Mouse (Mus musculus) intestine, embryonic 16.5 days (tissue): ENCODE results near the gene Sars2. TPM values are rescaled to one million over a fixed set of nuclear protein-coding genes. Genes with fewer than 3 reads are reported as not detected.

Experiments used
- ATAC-seq: fragments of 200-750 bp; cut with Nextera tagmentation; 2 replicates; pipeline ENCODE4 v1.8.0; 2017; ENCODE audit warnings: moderate TSS enrichment, moderate library complexity
- H3K27ac ChIP-seq: fragments of 300-500 bp; sonication (generic); 2 replicates; pipeline ENCODE4 v1.5.1; 2014; ENCODE audit warnings: mild to moderate bottlenecking, low read length
- H3K27me3 ChIP-seq: fragments of 300-500 bp; sonication (generic); replicated peaks from 2 replicates; pipeline ENCODE4 v1.6.1; 2014; ENCODE audit warnings: low read length, control low read depth, mixed read lengths; ENCODE audit not compliant: control insufficient read depth, insufficient read depth
- H3K36me3 ChIP-seq: fragments of 300-500 bp; sonication (generic); 2 replicates; pipeline ENCODE4 v1.6.1; 2014; ENCODE audit warnings: low read length, control low read depth; ENCODE audit not compliant: control insufficient read depth, insufficient read depth
- H3K4me1 ChIP-seq: fragments of 300-500 bp; sonication (generic); 2 replicates; pipeline ENCODE4 v1.6.1; 2014; ENCODE audit warnings: low read length, control low read depth, mixed read lengths; ENCODE audit not compliant: control insufficient read depth, insufficient read depth
- H3K4me2 ChIP-seq: fragments of 300-500 bp; sonication (generic); 2 replicates; pipeline ENCODE4 v1.6.1; 2014; ENCODE audit warnings: low read depth, low read length, control low read depth
- H3K4me3 ChIP-seq: fragments of 300-500 bp; sonication (generic); 2 replicates; pipeline ENCODE4 v1.5.1; 2014; ENCODE audit warnings: mild to moderate bottlenecking, low read length
- H3K9ac ChIP-seq: fragments of 300-500 bp; sonication (generic); 2 replicates; pipeline ENCODE4 v1.6.1; 2014; ENCODE audit warnings: low read depth, low read length
- H3K9me3 ChIP-seq: fragments of 300-500 bp; sonication (generic); 2 replicates; pipeline ENCODE4 v1.6.1; 2016; ENCODE audit warnings: low read length, control low read depth; ENCODE audit not compliant: control insufficient read depth
- WGBS: fragments of 180-500 bp; shearing (Covaris S2); extraction: QIAGEN DNeasy Blood & Tissue Kit; methylation state at CpG from one replicate; pipeline ENCODE4 v1.1.7; 2014; 5-methylcytosine and 5-hydroxymethylcytosine counted together
- polyA plus RNA-seq: library from polyadenylated mRNA; unstranded; fragments of >200 nt; fragmentation: Nextera tagmentation; extraction: Ambion mirVana; gene quantifications from 2 replicates; pipeline ENCODE4 v1.2.1, GENCODE M21; 2015

Sars2 gene
- polyA plus RNA-seq, 1 experiment from 2014 or later = 28.0 TPM

DNA sequence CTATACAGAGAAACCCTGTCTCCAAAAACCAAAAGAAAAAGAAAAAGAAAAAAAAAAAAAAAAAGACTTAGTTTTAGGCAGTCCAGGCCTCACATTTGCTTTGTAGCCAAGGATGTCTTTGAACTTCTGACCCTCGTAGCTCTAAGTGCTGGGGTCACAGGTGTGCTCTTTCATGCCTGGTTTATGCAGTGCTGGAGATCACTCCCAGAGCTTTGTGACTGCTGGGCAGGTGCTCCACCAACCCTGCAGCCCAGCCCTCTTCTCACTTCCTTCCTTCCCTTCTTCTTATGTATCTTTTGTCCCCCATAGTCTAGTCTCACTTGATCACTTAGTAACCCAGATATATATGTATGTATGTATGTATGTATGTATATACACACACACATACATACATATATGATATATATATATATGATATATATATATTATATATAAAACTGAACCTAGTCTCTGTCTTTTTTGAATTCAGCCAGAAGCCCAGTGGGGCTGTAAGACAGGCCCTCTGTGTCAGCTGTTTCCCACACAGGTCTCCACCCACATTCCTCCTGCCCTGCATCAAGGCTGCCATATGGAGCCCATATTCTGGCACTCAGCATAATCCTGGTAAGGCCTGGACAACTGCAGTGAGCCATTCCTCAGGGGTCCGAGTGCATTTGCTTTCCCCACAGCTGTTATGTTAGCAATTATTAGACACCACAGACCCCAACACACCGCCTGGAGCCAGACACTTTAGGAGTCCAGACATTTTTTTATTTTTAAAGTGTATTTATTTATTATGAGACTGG is 20.8 kb upstream of the Sars2 start:
- Histone ChIP-seq H3K36me3 (no peaks in the 10 kb centered on the region), H3K4me2 (no peak overlapping the region), H3K27me3 (no peaks in the 10 kb centered on the region), H3K4me3 (no peak overlapping the region), H3K4me1 (peaks cover 4% of the 10 kb centered on the region; the same call in 1 of the 2 replicates), H3K9me3 (0 out of 2 replicates have a peak, but pooled peaks cover 2% of the 10 kb centered on the region), H3K27ac (no peak overlapping the region), H3K9ac (no peak overlapping the region)
- ATAC-seq = no peak
- 66% methylated on average over 3 of the region's 3 CpGs for whole genome bisulfite sequencing

DNA sequence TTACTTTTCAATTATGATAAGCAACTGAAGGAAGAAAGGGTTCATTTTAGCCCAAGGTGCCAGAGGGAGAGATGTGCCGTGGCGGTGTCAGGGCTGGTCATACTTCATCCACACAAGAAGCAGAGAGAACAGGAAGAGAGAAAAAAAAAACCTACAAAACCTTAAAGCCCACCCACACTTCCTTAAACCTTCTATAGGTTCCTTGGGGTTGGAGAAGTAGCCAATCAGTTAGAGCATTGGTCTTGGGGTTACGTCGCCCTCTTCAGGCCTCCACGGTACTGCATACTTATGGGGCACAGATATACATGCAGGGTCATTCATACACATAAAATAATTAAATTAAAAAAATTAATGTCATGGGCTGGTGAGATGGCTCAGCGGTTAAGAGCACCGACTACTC is 19.7 kb upstream of the Sars2 start:
- 91% methylated on average over 7 of the region's 7 CpGs for WGBS
- Histone ChIP-seq H3K4me2 (no peak overlapping the region), H3K9me3 (0 out of 2 replicates have a peak, but pooled peaks cover 2% of the 10 kb centered on the region), H3K27me3 (no peaks in the 10 kb centered on the region), H3K4me1 (peaks cover 4% of the 10 kb centered on the region; the same call in 1 of the 2 replicates), H3K36me3 (no peaks in the 10 kb centered on the region), H3K27ac (no peak overlapping the region), H3K4me3 (no peak overlapping the region), H3K9ac (no peak overlapping the region)
- no peak for ATAC-seq

DNA sequence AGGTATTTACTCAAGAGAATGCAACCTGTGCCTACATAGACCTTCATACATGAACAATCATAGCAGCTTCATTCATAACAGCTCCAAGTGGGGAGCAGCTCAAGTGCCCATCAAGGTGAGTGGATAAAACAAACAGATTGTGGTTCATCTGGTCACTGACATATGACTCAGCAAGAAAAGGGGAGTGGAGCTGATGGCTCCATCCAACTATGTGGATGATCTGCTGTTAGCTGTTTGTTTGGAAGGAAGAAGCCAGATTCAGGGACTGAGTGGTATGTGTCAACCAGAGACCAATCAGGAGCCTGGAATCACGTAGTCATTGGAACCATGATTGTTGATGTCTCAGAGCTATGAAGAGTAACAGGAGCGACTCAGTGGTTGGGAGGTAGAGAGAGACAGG is 17.2 kb upstream of the Sars2 start:
- H3K4me1 ChIP-seq = no peaks in the 10 kb centered on the region
- H3K4me2 ChIP-seq = no peak overlapping the region
- no peak for ATAC-seq
- 0 out of 2 replicates have a peak, but pooled peaks cover 2% of the 10 kb centered on the region for H3K9me3 ChIP-seq
- no peaks in the 10 kb centered on the region for H3K27me3 ChIP-seq
- H3K9ac ChIP-seq = no peak overlapping the region
- no peak overlapping the region for H3K4me3 ChIP-seq
- no peak overlapping the region for H3K27ac ChIP-seq
- H3K36me3 ChIP-seq = no peaks in the 10 kb centered on the region
- 95% methylated on average over 2 of the region's 2 CpGs for WGBS

DNA sequence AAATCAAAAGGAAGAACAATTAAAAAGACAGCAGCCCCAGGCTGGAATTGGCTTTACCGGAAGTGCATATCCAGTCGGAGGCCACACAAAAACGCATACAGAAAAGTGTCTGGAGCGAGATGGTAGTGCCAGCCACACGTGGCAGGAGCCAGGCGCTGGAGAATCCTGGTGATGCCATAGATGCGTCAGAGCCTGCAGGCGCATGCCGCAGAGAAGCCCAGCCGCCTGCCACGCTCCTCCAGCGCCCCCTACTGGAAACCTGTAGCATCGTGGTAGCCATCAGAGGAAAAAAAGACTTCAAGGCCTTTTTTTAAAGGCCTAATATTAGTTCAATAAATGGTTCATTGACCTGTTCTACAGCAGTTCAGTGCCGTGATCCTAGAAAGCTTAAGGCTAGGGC is 15.2 kb upstream of the Sars2 start:
- H3K4me2 ChIP-seq = peak overlapping the region; percentile 10; the same call in 1 of the 2 replicates
- no peak overlapping the region for H3K4me3 ChIP-seq
- no peak overlapping the region for H3K9ac ChIP-seq
- H3K27ac ChIP-seq = no peak overlapping the region
- no peaks in the 10 kb centered on the region for H3K27me3 ChIP-seq
- no peaks in the 10 kb centered on the region for H3K36me3 ChIP-seq
- ATAC-seq = peak; percentile 59; the same call in 1 of the 2 replicates
- WGBS = 7% methylated on average over 14 of the region's 14 CpGs
- 0 out of 2 replicates have a peak, but pooled peaks cover 2% of the 10 kb centered on the region for H3K9me3 ChIP-seq
- H3K4me1 ChIP-seq = no peaks in the 10 kb centered on the region

DNA sequence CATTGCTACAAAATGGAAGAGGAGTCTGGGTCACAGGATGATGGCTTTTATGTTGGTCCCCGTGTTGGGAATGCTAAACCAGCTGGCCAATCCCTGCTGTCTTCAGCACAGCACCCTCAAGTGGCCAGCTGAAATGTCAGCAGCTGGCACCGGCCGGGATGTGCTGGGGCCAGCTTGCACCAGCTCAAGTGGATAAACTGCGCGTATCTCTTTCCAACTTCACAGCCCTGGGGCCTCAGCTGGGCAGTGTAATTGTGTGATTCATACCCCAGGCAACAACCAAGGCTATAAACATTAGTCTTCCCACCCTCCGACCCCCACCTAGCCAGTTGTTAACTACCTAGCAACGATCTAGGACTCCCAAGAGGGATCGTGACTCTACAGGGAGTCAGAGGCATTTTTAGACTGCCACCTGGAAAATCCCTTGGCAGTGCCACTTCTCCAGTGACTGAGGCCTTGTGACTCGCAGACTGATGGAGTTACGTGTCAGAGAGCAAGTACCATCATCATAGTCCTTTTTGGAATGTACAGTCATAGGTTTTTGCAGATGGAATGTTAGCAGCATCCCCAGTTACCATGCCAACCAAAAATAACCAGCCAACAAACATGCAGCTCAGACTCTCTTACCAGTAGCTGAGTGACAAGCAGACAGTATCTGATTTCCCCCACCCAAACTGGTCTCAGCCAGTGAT is 14.0 kb upstream of the Sars2 start:
- Histone ChIP-seq H3K4me2 (no peak overlapping the region), H3K9ac (no peak overlapping the region), H3K4me1 (peaks cover 4% of the 10 kb centered on the region), H3K27me3 (no peaks in the 10 kb centered on the region), H3K4me3 (no peak overlapping the region), H3K36me3 (no peaks in the 10 kb centered on the region), H3K9me3 (no peaks in the 10 kb centered on the region), H3K27ac (no peak overlapping the region)
- ATAC-seq = no peak
- WGBS = 57% methylated on average over 10 of the region's 10 CpGs

DNA sequence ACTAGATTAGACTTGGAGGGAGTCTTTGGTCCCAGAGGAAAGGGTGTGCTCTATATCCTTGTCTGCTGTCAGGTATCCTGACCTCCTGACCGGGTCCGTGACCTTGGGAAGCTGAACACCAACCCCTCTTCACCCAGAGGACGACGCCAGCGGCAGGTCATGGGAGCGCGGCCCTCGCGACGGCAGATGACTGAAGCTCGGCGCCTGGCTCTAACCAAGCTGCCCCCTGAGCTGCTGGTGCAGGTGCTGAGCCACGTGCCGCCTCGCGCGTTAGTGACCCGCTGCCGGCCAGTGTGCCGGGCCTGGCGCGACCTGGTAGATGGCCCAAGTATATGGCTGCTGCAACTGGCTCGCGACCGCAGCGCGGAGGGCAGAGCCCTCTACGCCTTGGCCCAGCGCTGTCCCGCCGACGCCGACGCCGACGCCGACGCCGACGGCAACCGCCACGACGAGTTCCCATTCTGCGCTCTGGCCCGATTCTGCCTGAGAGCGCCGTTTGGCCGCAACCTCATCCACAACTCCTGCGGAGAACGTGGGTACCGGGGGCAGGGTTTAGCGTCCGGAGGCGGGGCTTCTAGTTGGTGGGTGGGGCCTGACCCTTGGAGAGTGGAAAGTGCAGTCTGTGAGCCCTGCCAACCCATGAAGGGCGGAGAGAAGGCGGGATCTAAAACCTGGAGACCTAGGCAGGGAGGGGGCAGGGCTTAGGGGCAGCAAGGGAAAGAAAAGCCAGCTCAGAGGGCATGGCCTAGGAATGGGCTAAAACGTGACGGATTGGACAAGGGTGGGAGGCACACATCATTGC is 9.2 kb upstream of the Sars2 start:
- peak overlapping the region; percentile 61 for H3K4me2 ChIP-seq
- WGBS = 2% methylated on average over 58 of the region's 58 CpGs
- peaks cover 4% of the 10 kb centered on the region; the same call in 1 of the 2 replicates for H3K36me3 ChIP-seq
- no peak overlapping the region for H3K27ac ChIP-seq
- no peaks in the 10 kb centered on the region for H3K9me3 ChIP-seq
- peak; percentile 94 for ATAC-seq
- H3K4me3 ChIP-seq = peak overlapping the region; percentile 49
- peaks cover 8% of the 10 kb centered on the region for H3K4me1 ChIP-seq
- H3K27me3 ChIP-seq = no peaks in the 10 kb centered on the region
- H3K9ac ChIP-seq = peak overlapping the region; percentile 48; the same call in 1 of the 2 replicates

DNA sequence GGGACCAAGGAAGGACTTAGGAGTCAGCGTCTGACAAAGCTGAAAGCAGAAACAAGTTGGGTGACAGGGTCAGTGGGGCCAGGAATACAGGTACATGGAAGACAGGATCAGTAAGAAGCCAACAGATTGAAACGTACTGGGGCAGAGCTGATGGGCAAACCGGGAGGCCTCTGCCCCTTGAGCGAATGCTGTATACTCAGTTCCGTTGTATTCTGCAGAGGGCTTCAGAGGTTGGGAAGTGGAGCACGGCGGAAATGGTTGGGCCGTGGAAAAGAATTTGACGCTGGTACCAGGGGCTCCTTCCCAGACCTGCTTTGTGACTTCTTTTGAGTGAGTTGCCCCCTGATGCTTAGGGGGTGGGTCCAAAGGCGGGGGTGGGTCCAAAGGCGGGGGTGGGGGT is 8.6 kb upstream of the Sars2 start:
- Histone ChIP-seq H3K4me2 (peak overlapping the region; percentile 61), H3K36me3 (peaks cover 4% of the 10 kb centered on the region; the same call in 1 of the 2 replicates), H3K9ac (peak overlapping the region; percentile 6; the same call in 1 of the 2 replicates), H3K27me3 (no peaks in the 10 kb centered on the region), H3K9me3 (no peaks in the 10 kb centered on the region), H3K4me3 (peak overlapping the region; percentile 49), H3K27ac (no peak overlapping the region), H3K4me1 (peaks cover 8% of the 10 kb centered on the region)
- no peak; the same call in none of the 2 replicates for ATAC-seq
- 18% methylated on average over 11 of the region's 11 CpGs for WGBS

DNA sequence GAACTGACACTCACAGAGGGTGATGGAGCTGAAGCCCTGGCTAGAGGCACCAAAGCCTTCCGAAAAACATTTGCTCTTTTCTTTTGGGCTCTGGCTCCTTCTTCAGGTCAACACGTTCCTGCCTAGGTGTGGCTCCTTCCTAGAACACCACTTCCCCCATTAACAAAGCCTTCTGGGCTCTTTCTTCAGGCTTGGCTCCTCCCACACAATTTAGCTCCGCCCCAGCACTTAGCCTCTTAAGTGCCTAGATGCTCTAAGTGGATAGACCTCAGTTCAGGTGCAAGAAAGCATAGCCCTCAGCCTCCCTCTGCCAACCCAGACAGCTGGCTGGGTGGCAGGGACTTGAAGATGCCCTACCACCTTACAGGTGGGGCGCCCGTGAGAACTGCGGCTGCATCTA is 6.1 kb upstream of the Sars2 start:
- Histone ChIP-seq H3K27ac (no peak overlapping the region), H3K4me2 (no peak overlapping the region), H3K36me3 (peaks cover 4% of the 10 kb centered on the region; the same call in 1 of the 2 replicates), H3K4me3 (no peak overlapping the region), H3K27me3 (no peaks in the 10 kb centered on the region), H3K9me3 (no peaks in the 10 kb centered on the region), H3K4me1 (peaks cover 8% of the 10 kb centered on the region), H3K9ac (no peak overlapping the region)
- ATAC-seq = no peak
- WGBS = 81% methylated on average over 6 of the region's 6 CpGs

DNA sequence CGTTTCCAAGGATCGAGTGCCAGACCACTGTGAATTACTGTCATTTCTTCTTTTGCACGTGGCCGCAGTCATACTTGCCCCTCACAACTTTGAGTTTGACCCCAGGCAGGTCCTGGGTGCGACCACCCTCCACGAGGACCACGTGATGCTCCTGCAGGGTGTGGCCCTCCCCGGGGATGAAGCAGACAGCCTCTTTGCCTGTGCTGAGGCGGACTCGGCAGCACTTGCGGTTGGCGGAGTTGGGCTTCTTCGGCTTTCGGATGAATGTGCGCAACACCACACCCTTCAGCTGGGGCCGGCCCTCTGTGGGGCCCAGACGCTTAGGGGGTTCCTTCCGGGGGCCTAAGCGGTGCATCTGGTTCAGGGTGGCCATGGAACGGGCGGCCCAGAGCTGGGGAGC is 2.0 kb upstream of the Sars2 start:
- H3K9me3 ChIP-seq = no peaks in the 10 kb centered on the region
- no peak overlapping the region for H3K4me3 ChIP-seq
- H3K27me3 ChIP-seq = no peaks in the 10 kb centered on the region
- no peak overlapping the region for H3K9ac ChIP-seq
- H3K36me3 ChIP-seq = peaks cover 4% of the 10 kb centered on the region; the same call in 1 of the 2 replicates
- H3K4me2 ChIP-seq = no peak overlapping the region
- ATAC-seq = no peak
- H3K4me1 ChIP-seq = peaks cover 2% of the 10 kb centered on the region; the same call in 1 of the 2 replicates
- WGBS = 95% methylated on average over 21 of the region's 21 CpGs
- no peak overlapping the region for H3K27ac ChIP-seq
